Mouse (Mus musculus) Patski (cell line): ENCODE measurements around the gene Pts. TPM values are rescaled to one million over a fixed set of nuclear protein-coding genes. Genes with fewer than 3 reads are reported as not detected.

Experiments used
- ATAC-seq: fragments of 100-300 bp; one replicate; pipeline ENCODE4 v1.8.0; 2021
- CTCF ChIA-PET: fragments of 350-600 bp; sonication (Branson Sonifier 250); formaldehyde crosslinking; loops from one replicate; lab custom pipeline; 2022; ENCODE audit warnings: inconsistent platforms; lab: Charles Lee
- POLR2A ChIA-PET: fragments of 350-600 bp; sonication (Branson Sonifier 250); formaldehyde crosslinking; loops from one replicate; lab custom pipeline; 2022; ENCODE audit warnings: antibody characterized with exemption, inconsistent platforms; lab: Charles Lee
- DNase-seq: peaks from one replicate; pipeline ENCODE4 v3.0.0-alpha.2; 2011; ENCODE audit warnings: low read depth, low spot score
- H3K27me3 ChIP-seq: fragments of 371-371 bp; one replicate; pipeline ENCODE4 v1.5.1; 2021
- CTCF ChIP-seq: fragments of 100-300 bp; IDR thresholded peaks from one replicate; pipeline ENCODE4 v1.5.1; 2021
- in situ Hi-C: fragments of 300-500 bp; cut with MboI; formaldehyde crosslinking; loops from 3 replicates; pipeline ENCODE4 v1.11.1; 2018; ENCODE audit warnings: low pct_unique_long_range_greater_than_20kb, mixed read lengths
- polyA plus RNA-seq: library from polyadenylated mRNA; unstranded; gene quantifications from one replicate; pipeline ENCODE4 v1.2.3, GENCODE M21; 2021

Gene Pts
- polyA plus RNA-seq: 65.9 TPM

GRCm38 (mm10) chr9:50528293-50528892 is at the start of gene Pts:
TSS of gene Pts (minus strand) at chr9:50528724.
- no peaks in the 10 kb centered on the region for H3K27me3 ChIP-seq
- ChIA-PET POLR2A (interaction anchor here (1.0 to 1.6 kb wide), 5 partner anchors 63 to 85 kb away, joined by 3 to 4 read pairs (median 3); no protein-coding TSS in a partner anchor), CTCF (interaction anchor here (0.8 to 3.5 kb wide), 32 partner anchors 8 to 1058 kb away, joined by 3 to 69 read pairs (median 6); partner anchors contain the start of genes Plet1, Sdhd and Timm8b)
- ATAC-seq (peak; percentile 93), DNase-seq (peak; percentile 76)
- peak; percentile 99 for TF ChIP-seq CTCF
- in situ Hi-C loops: loop anchor here (5.0 to 10.0 kb wide), 3 partner anchors 71 to 1036 kb away; no protein-coding TSS in a partner anchor

GRCm38 (mm10) chr9:50569599-50570525 is 41.3 kb upstream of the Pts start:
- ATAC-seq: peak; percentile 88
- ChIA-PET CTCF (interaction anchor here (1.3 kb wide), 1 partner anchor 41 kb away, joined by 3 read pairs; no protein-coding TSS in a partner anchor), POLR2A (interaction anchor here (0.7 kb wide), 1 partner anchor 22 kb away, joined by 3 read pairs; no protein-coding TSS in a partner anchor)
- TF ChIP-seq CTCF: no peak
- in situ Hi-C loops: no loop called here
- DNase-seq: no peak
- H3K27me3 ChIP-seq: no peaks in the 10 kb centered on the region

- no peak for TF ChIP-seq CTCF
- DNase-seq (no peak), ATAC-seq (no peak)
- in situ Hi-C loops: no loop called here
- CTCF ChIA-PET: interaction anchor here (2.9 kb wide), 1 partner anchor 31 kb away, joined by 9 read pairs; no protein-coding TSS in a partner anchor
- POLR2A ChIA-PET: no interaction called here
- H3K27me3 ChIP-seq: no peaks in the 10 kb centered on the region
Measured at GRCm38 (mm10) chr9:50567881-50568280, 39.4 kb upstream of the Pts start.

- in situ Hi-C loops: no loop called here
- CTCF ChIA-PET: interaction anchor here (2.9 kb wide), 1 partner anchor 30 kb away, joined by 9 read pairs; no protein-coding TSS in a partner anchor
Measured at GRCm38 (mm10) chr9:50567372-50567771, 38.8 kb upstream of the Pts start.

DNA sequence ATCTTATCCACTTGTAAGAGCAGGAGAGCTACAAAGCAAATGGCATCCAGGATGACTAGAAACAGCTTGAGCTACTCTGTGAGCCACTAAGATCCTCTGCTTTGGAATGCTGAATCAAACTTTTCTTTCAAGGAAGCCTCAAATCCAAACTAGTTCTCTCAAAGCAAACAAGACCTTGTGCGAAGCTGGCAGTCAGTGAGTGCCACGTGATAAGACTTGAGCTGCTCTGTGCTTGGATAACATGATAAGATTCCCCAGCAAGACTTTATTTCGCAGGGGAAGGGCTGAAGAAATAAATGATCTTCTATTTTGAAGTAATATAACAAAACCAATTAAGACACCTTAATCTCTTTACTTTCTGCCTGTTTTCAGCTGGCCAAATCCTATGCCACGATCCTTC is 37.4 kb upstream of the Pts start:
- ChIA-PET CTCF (interaction anchor here (1.1 to 2.9 kb wide), 3 partner anchors 17 to 29 kb away, joined by 3 to 9 read pairs (median 6); no protein-coding TSS in a partner anchor), POLR2A (interaction anchor here (1.1 kb wide), 1 partner anchor 13 kb away, joined by 4 read pairs; no protein-coding TSS in a partner anchor)
- in situ Hi-C loops: no loop called here
- ATAC-seq: no peak
- no peak for TF ChIP-seq CTCF
- H3K27me3 ChIP-seq: no peaks in the 10 kb centered on the region
- DNase-seq: no peak

More at GRCm38 (mm10) chr9:50567372-50567771, 38.8 kb upstream of the Pts start:
- ATAC-seq (no peak), DNase-seq (no peak)
- POLR2A ChIA-PET: no interaction called here
- H3K27me3 ChIP-seq: no peaks in the 10 kb centered on the region
- no peak for TF ChIP-seq CTCF

DNA sequence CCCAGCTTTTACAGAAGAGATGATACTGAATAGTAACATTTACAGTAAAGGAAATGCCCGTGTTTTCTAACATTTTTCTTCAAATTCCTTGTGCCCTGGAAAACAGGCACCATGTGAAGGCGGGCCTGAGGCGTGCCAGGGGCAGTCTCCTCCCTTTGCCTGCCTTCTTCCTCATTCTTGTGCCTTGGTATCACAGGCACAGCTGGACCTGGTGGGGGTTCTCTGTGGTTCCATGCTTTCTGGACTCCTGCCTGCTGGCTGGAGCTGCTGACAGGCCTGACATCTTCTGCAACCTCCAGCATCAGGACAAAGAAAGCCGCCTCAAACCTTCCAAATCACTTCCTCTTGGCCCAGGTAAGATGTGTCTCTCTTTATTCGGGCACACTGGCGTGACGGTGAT is 36.6 kb upstream of the Pts start:
- H3K27me3 ChIP-seq: no peaks in the 10 kb centered on the region
- ChIA-PET POLR2A (interaction anchor here (1.1 kb wide), 1 partner anchor 13 kb away, joined by 4 read pairs; no protein-coding TSS in a partner anchor), CTCF (interaction anchor here (1.1 to 1.6 kb wide), 3 partner anchors 17 to 37 kb away, joined by 3 to 6 read pairs (median 3); no protein-coding TSS in a partner anchor)
- in situ Hi-C loops: no loop called here
- ATAC-seq (no peak), DNase-seq (no peak)
- no peak for TF ChIP-seq CTCF

GRCm38 (mm10) chr9:50561918-50562360 is 33.4 kb upstream of the Pts start:
- ATAC-seq (no peak), DNase-seq (no peak)
- peaks cover 17% of the 10 kb centered on the region for H3K27me3 ChIP-seq
- POLR2A ChIA-PET: no interaction called here
- CTCF ChIA-PET: no interaction called here
- in situ Hi-C loops: no loop called here
- TF ChIP-seq CTCF: no peak

DNA sequence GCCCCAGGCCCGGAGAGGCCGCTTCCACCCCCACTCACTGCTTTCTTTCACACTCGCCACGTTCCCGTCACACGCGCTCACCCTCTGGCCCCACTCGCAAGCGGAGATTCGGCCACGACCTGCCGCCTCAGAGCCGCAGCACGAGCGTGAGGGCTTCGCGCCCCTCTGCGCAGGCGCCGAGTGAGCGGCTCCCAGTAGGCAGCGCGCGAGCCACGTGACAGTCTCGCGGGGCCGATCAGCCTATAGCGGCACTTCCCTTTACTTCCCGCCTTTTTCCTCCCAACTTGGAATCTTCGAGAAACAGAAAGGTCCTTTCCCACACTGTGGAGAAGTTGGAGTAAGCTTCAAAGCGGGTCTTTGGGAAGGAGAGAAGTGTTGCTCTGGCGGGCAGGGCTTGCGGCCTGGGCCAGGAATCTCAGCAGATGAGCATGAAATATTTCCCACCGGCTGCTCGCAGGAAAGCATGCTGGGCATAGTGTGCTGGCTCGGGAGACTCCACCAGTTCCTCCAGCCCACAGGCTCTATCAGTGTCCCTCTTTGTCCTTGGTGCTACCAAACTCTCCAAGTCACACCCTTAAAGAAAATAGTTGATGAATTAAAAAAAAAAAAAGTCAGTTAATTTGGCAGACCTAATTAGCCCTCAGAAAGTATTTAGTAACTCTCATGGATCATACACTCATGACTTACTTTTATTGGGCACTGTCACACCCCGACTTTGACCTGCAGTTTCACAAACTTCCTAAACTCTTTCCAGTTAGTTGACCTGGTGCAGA is 32.8 kb upstream of the Pts start, which contains the start of gene Tex12:
Gene Tex12, minus strand, starts transcription at position 181 of the 773 bp plus-strand sequence.
- ChIA-PET POLR2A (no interaction called here), CTCF (no interaction called here)
- in situ Hi-C loops: no loop called here
- ATAC-seq: no peak
- H3K27me3 ChIP-seq: peaks cover 20% of the 10 kb centered on the region
- no peak for DNase-seq
- TF ChIP-seq CTCF: no peak

DNA sequence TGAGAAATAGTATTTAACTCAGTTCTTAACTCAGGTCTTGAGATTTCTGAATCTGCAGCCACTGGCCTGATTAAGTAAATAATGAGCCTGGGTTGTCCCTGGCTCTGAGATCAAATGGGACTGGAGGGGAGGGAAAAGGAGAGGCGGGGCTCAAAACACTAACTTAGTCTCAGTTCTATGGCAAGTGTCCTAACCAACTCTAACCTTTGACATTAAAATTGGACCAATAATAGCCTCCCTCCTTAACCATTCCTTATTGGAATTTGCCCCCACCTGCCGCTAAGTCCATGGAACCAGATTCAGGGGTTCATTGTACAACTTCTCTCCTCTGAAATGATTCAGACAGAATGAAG is 26.5 kb upstream of the Pts start, which contains the start of gene Bco2:
Gene Bco2, minus strand, starts transcription at position 88 of the 353 bp plus-strand sequence.
- TF ChIP-seq CTCF: no peak
- ChIA-PET POLR2A (no interaction called here), CTCF (no interaction called here)
- ATAC-seq (no peak), DNase-seq (no peak)
- in situ Hi-C loops: no loop called here
- peaks cover 20% of the 10 kb centered on the region for H3K27me3 ChIP-seq
